Mouse (Mus musculus) cortical plate, adult 2 months (tissue): ENCODE measurements around the gene Gm17509. TPM values are rescaled to one million over a fixed set of nuclear protein-coding genes. Genes with fewer than 3 reads are reported as not detected.

Source experiments
- H3K27ac ChIP-seq: fragments of 200-500 bp; 2 replicates; pipeline ENCODE4 v1.5.1; 2012; ENCODE audit warnings: low read length, control low read depth, inconsistent platforms; ENCODE audit not compliant: insufficient read depth
- H3K4me1 ChIP-seq: fragments of 200-500 bp; 2 replicates; pipeline ENCODE4 v1.6.1; 2011; ENCODE audit warnings: low read length; ENCODE audit not compliant: control insufficient read depth, insufficient read depth
- H3K4me3 ChIP-seq: fragments of 200-500 bp; 2 replicates; pipeline ENCODE4 v1.5.1; 2011; ENCODE audit warnings: mild to moderate bottlenecking, low read length, control low read depth; ENCODE audit not compliant: insufficient read depth
- CTCF ChIP-seq: fragments of 200-500 bp; IDR thresholded peaks from 2 replicates; pipeline ENCODE4 v1.5.1; 2011; ENCODE audit warnings: mild to moderate bottlenecking, control low read depth, low read length; ENCODE audit not compliant: insufficient read depth; ENCODE audit errors: extremely low read depth
- POLR2A ChIP-seq: fragments of 200-500 bp; IDR thresholded peaks from 2 replicates; pipeline ENCODE4 v1.6.1; 2011; ENCODE audit warnings: mild to moderate bottlenecking, low read length, control low read depth; ENCODE audit not compliant: insufficient read depth; ENCODE audit errors: extremely low read depth
- polyA plus RNA-seq: library from polyadenylated mRNA; depleted of rRNA; stranded (reverse); fragments of >200 nt; gene quantifications from 2 replicates; pipeline ENCODE4 v1.2.3, GENCODE M21; 2012

Gene Gm17509
- polyA plus RNA-seq, 1 experiment, result 1.5 TPM

DNA sequence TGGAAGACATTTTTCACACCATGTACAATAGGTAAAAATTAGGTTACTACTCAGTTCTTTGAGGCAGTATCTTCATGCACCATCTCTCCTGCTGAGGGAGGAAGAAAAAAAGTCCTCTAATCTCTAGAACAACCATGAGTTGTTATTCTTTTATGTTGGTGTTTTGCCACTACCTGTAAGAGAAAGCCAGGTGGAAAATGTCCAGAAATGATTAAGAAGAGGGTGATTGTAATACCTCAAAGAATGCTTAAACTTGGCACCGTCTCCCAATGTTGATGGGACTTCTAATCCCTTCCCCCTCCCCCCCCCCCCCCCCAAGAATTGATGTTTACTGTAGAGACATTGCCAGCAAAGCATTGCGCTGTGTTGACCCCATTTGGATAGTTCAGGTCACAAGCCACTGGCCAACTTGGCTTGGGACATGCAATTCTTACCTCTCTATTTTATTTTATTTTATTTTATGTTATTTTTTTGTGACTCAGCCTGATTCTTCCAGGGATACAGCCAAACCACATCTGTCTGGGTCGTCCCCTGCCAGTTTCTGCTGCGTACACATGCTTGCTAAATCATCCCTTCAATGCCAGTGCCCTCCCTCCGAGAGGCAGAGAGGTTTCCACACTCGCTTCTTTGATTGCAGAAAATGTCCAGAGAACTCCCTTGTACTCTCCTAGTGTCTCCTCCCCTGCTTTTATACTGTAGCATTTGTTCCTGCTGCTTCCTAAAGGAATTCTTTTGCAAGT, 9.7 kb upstream of the Gm17509 start:
- TF ChIP-seq POLR2A (no peak), CTCF (no peak)
- no peak overlapping the region for H3K27ac ChIP-seq
- H3K4me1 ChIP-seq, result no peaks in the 10 kb centered on the region
- H3K4me3 ChIP-seq, result no peak overlapping the region

DNA sequence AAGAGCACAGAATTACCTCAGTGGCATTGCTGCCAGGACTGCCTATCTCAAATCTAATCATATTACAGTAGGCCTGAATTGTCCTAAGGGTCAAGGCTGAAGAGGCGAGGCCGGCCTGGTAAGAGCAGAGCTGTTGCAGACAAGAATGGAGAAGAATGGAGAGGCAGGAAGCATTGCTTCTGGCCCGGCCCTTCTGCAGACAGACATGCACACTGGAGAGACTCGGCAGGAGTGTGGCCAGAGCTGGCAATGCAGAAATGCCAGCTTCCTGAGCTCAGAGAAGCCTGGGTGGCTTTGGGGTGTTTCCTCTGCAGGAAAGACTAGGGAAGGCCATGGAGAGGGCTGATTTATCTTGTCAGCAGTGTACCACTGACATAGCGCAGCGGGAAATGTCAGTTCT, 4.7 kb upstream of the Gm17509 start:
- no peak for TF ChIP-seq CTCF
- TF ChIP-seq POLR2A, result no peak
- Histone ChIP-seq H3K4me3 (no peak overlapping the region), H3K27ac (no peak overlapping the region), H3K4me1 (no peaks in the 10 kb centered on the region; the same call in 1 of the 2 replicates)

DNA sequence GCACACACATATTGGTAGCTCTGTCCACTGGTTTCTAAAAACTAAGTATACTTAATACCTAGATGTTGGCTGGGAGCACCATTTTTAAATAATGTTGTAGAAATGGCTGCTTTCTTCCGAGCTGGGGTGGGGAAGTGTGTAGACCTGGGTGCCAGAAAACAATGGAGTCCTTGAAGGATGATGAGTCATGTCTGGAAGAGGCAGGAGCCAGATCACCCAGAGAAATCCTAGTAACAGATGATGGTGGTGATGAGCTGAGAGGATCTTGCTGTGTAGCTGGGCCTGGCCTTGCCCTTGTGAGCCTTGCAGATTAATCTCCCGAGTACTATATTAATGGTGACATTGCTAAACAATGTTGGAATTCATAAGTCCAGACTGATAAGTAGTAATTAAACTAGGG, 4.0 kb upstream of the Gm17509 start:
- H3K4me3 ChIP-seq, result no peak overlapping the region
- no peak for TF ChIP-seq CTCF
- TF ChIP-seq POLR2A, result no peak
- no peak overlapping the region for H3K27ac ChIP-seq
- no peaks in the 10 kb centered on the region; the same call in 1 of the 2 replicates for H3K4me1 ChIP-seq

DNA sequence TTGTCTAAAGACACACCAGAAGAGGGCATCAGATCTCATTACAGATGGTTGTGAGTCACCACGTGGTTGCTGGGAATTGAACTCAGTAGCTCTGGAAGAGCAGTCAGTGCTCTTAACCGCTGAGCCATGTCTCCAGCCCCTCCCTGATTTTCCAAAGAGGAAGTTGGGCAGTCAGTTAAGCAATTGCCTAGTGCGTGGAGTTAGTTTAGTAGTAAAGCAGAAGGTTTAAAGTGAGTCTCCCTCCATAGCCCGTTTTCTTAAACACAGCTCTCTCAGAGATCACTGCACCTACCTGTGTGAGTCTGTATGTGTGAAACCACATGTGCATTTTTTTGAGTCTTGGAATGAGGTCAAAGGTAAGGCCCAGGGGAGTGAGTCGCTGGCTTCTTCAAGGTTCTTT, 2.2 kb upstream of the Gm17509 start:
- no peak overlapping the region for H3K4me3 ChIP-seq
- H3K4me1 ChIP-seq, result no peaks in the 10 kb centered on the region; the same call in 1 of the 2 replicates
- TF ChIP-seq CTCF (no peak), POLR2A (no peak)
- no peak overlapping the region for H3K27ac ChIP-seq

DNA sequence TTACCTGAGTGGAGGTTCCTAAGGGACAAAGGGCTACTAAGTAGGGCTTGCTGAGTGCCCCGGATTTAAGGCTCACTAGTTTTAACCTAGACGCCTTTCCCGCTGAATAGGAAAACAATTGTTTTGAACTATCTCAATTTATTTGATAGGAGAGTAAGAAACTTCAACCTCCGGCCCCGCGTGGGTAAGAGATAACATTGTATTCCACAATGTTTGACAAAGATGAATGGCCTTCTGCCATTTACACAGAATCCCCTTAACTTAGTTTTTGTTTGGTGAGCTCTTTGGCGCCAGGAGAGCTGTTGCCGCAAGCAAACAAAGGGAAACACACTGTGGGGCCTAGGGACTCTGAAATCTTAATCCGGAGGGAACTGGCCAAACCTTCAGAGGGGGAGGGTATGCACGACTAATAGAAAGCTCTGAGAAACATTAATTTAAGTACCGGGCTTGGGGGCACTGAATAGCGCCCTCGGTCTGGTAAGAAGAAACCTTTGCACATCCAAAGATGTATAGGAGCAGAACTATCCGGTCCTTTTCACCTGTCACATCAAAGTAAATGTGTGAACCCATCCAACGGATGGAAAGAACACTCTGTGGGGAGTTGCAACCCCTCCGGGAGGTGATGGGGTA, 889 bp downstream of the Gm17509 start:
- TF ChIP-seq POLR2A, result no peak
- no peak for TF ChIP-seq CTCF
- Histone ChIP-seq H3K27ac (0 out of 2 replicates have a peak overlapping the region, but pooled peaks have one; percentile 92), H3K4me3 (peak overlapping the region; percentile 92), H3K4me1 (peaks cover 2% of the 10 kb centered on the region; the same call in 1 of the 2 replicates)

DNA sequence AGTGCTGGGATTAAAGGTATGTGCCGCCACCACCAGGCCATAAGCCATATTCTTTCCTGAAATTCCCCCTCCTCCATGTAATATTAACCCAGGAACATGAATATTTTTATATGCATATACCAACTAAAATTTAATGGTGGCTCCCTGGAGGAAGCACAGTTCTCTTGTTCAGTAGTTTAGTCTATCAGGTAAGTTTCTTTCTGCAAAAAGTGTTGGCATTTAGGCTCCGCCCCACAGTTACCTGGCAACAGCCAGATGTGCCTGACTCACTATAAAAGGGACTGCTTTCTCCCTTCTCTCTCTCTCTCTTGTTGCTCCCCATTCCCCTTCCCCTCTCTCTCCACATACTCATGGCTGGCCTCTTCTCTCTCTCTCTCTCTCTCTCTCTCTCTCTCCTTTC, 2.8 kb downstream of the Gm17509 start:
- no peak overlapping the region for H3K27ac ChIP-seq
- no peak overlapping the region for H3K4me3 ChIP-seq
- TF ChIP-seq POLR2A, result no peak
- no peak for TF ChIP-seq CTCF
- H3K4me1 ChIP-seq, result peaks cover 2% of the 10 kb centered on the region; the same call in 1 of the 2 replicates

DNA sequence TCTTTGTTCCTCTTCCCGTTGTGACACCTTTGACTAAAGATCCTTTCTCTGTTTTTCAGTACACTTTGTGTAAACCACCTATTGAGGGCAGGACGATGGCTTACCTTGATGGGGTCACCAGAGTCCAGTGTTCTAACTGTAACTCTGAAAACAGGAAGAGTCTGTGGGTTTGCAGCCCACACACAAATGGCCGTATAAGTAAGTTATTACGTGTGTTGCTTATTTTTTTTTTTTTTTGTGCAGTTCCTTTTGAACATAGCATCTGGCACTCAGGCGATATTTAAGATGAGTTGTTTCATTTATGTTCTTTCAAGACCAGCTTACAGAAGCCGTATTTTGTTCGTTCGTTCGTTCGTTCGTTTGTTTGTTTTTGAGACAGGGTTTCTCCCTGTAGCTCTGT, 3.3 kb downstream of the Gm17509 start:
- Histone ChIP-seq H3K4me1 (peaks cover 2% of the 10 kb centered on the region; the same call in 1 of the 2 replicates), H3K4me3 (no peak overlapping the region), H3K27ac (no peak overlapping the region)
- TF ChIP-seq POLR2A, result no peak
- no peak for TF ChIP-seq CTCF

DNA sequence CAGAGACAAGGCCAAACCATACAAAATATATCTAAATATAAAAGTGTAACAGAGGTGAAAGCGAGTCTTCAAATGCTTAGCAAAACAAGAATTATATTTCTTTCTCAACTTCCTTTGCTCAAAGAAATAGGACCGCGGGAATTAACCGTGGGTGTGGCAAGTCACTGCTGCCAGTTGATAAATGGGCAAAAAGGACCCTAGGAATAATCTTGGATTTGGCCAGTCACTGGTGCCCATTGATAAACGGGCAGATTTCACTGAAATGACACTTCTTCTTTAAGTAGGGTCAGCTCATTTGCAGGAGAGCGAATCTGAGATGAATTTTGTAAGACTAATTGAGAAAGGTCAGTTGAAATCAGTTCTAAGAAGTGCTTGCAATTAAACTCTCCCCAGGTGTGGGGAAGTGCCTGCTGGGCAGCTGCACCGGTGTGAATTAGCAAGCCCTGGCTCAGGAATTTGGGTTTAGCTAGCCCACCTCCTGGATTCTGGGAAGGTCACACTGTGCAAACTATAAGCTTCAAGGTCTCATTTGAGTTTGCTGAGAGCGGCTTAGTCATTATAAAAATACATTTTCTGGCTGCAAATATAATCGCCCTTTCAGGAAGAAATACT, 4.0 kb downstream of the Gm17509 start:
- no peak for TF ChIP-seq CTCF
- no peak for TF ChIP-seq POLR2A
- H3K27ac ChIP-seq, result no peak overlapping the region
- peaks cover 2% of the 10 kb centered on the region; the same call in 1 of the 2 replicates for H3K4me1 ChIP-seq
- no peak overlapping the region for H3K4me3 ChIP-seq

DNA sequence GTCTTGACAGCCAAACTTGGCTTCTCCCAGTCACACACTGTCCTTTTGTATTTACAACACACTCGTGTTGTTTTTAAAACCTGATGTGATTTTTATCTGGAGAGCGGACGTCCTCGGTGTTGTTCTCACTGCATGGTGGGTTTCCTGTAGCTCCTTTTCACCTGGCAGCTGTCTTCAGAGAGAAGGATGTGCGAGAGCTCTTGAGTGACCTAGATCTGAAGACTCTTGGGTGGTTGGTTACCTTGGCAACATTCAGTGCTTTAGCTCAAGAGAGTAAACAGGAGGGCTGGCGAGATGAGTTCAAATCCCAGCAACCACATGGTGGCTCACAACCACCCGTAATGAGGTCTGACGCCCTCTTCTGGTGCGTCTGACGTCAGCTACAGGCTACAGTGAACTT, 4.7 kb downstream of the Gm17509 start:
- no peak overlapping the region for H3K27ac ChIP-seq

DNA sequence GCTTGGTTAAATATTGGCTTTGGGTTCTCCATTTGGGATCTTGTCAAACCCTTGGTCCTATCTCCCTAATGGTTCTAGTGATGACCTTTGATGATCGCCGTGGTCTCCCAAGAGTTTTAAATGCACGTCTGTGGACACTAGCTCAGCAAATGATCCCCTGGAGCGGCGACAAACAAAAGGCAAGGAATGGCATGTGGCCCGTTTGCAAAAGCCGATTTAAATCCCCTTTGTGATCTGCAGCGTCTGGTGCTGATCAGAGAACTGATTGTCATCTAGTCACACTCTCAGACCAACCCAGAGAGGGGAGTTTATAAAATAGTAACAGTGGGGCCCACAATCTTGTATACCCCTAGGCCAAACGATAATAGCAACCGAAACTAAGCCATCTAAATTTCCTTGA, 5.4 kb downstream of the Gm17509 start:
- peaks cover 2% of the 10 kb centered on the region; the same call in 1 of the 2 replicates for H3K4me1 ChIP-seq
- H3K4me3 ChIP-seq, result no peak overlapping the region
- TF ChIP-seq CTCF (no peak), POLR2A (no peak)
- H3K27ac ChIP-seq, result no peak overlapping the region

More for the DNA sequence above, 4.7 kb downstream of the Gm17509 start:
- H3K4me3 ChIP-seq, result no peak overlapping the region
- peaks cover 2% of the 10 kb centered on the region; the same call in 1 of the 2 replicates for H3K4me1 ChIP-seq
- TF ChIP-seq POLR2A (no peak), CTCF (no peak)
